Mouse (Mus musculus): ENCODE data around the gene Tlx1.

Tlx1 gene

DNA sequence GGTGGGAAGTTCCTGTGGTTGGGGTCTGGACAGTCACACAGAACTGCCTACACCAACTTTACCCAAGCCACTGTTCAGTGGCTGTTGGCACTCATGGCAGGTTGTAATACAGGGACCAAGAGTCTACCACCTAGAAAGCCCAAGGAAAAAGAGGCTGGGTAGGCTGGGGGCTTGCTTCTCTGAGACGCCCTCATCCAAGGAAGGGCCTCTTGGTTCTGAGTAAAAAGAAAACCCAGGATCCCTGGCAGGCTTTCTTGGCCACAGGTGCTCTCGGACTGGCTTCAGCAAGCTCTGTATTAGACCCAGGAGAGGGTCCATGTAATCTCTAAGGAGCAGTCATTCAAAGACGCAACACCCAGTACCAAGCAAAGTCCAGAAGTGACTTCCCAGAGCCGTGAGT is 7.7 kb downstream of the Tlx1 start:
- no peak for DNase-seq (ENCODE audit: low spot score)

DNA sequence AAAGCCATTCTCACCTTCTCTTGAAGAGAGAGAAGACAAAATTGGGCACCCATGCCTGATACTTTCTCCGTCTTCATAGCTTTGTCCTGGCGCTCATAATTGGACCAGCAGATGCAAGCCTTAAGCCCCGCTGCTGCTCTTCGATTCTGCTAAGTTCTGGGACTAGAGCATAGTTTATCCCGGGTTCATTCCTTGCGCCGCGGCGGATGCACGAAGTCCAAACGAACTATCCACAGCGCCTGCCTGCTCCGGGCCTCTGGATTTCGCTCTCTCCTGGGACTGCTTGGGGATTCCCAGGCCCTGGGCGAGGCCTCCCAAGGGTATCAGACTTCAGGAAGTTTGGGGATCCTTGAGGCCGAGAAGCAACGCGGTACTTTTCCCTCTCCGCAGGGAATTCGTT is 8.4 kb downstream of the Tlx1 start:
- DNase-seq (ENCODE audit: low spot score), result no peak

- no peak for DNase-seq (ENCODE audit: low spot score)
These were observed 9.0 kb downstream of the Tlx1 start for GRCm38 (mm10) chr19:45159491-45159890.

- no peak for DNase-seq (ENCODE audit: low spot score)
These were observed 9.5 kb downstream of the Tlx1 start for GRCm38 (mm10) chr19:45159991-45160390.

DNA sequence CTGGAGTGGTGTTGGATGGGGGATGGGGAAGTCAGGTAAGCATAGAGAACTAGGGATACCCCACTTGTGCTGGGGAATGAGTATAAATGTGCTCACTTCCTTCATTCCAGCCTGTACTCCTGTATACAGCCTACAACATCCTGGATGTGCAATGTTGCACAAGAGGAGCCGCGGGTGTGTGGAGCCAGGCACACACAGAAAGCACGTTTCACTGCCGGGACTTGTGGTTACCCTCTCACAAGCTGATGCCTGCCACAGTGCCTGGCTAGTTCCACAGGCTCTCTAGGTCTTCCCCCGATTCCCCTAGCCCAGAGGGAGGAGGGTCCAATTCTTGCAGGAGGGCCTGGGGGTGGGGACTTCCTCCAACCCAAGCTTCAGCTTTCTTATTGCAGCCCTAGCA is 10.0 kb downstream of the Tlx1 start:
- DNase-seq (ENCODE audit: low spot score), result no peak

DNA sequence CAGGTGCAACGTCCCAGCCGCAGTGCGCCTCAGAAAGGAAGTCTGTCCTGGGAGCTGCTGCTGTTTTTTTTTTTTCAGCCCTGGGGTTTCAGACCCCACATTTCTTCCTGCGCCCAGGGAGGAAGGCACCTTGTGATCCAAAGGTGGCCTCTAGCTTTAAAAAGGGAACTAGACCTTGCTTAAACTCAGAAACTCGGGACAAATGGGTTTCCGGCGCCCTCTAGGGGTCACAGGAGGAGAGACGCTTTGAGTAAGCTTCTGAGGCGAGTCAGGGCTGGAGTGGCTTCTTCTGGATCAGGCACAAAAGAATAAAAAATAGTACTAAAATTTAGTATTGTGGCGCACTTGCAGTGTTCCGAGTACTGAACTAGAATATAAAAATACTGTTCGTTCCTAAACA is 10.6 kb downstream of the Tlx1 start:
- peak; percentile 62 for DNase-seq (ENCODE audit: low spot score)

DNA sequence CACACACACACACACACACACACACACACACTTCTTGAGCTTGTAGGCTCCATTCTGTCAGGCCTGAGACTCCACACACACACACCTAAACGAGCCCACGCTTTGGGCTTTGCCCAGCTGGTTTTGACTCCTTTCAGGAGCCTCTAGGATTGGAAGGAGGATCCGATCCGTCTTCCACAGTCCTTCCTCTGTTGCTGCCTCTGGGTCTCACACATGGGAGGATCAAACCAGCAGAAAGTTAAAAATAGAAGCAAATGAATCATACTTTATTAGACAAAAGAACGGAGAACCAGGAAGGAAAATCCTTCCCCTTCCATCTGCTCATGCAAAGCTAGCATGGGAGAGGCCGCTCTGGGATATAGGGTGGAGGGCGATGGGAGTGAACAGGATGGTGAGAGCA is 11.7 kb downstream of the Tlx1 start:
- no peak for DNase-seq (ENCODE audit: low spot score)

- DNase-seq (ENCODE audit: low spot score), result no peak
These were observed 12.4 kb downstream of the Tlx1 start for GRCm38 (mm10) chr19:45162871-45163270.

- no peak for DNase-seq (ENCODE audit: low spot score)
These were observed 20.0 kb downstream of the Tlx1 start for GRCm38 (mm10) chr19:45170451-45170850.

GRCm38 (mm10) chr19:45174803-45175202 is 24.3 kb downstream of the Tlx1 start:
- DNase-seq (ENCODE audit: low spot score), result no peak

DNA sequence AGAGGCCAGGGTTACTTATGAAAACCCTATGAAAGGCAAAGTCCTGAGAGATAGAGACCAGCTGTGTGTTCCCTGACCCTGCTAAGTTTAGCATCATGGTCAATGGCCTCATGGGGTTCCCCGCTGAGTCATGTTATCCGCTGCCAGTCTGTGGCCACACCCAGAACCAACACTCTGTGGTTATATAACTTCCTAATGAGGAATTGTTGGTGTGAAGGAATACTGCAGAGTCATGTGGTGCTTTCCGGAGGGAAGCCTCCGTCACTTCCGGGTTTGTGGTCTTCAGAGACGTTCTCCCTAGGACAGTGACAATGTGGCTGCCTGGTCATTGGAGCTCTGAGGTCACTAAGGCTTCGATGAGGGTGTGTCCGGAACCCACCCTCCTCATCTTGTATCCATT is 25.8 kb downstream of the Tlx1 start:
- DNase-seq (ENCODE audit: low spot score), result no peak

- DNase-seq (ENCODE audit: low spot score), result peak; percentile 37
These were observed 26.7 kb downstream of the Tlx1 start for GRCm38 (mm10) chr19:45177004-45177737.

DNA sequence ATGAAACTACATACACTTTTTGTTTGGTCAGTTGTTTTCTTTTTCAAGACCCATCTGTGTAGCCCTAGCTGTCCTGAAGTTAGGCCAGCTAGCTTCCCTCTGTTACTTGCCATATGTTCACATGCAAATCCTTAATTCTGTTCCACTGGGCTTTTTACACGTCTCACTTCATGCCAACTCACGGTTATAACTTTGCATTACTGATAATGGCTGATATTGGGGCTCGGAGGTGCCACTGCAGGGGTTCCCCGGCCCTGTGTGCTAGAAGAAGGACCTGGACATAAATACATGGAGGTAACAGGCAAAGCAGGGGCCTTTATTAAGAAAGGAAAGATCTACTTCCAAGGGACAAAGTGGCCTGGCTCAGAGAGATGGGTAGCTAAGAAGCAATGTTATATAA is 29.0 kb downstream of the Tlx1 start:
- DNase-seq (ENCODE audit: low spot score), result no peak

- DNase-seq (ENCODE audit: low spot score), result no peak
These were observed 30.0 kb downstream of the Tlx1 start for GRCm38 (mm10) chr19:45180447-45180846.

GRCm38 (mm10) chr19:45194651-45195050 is 44.2 kb downstream of the Tlx1 start:
- DNase-seq (ENCODE audit: low spot score), result no peak

GRCm38 (mm10) chr19:45196967-45197366 is 46.5 kb downstream of the Tlx1 start:
- DNase-seq (ENCODE audit: low spot score), result no peak

DNA sequence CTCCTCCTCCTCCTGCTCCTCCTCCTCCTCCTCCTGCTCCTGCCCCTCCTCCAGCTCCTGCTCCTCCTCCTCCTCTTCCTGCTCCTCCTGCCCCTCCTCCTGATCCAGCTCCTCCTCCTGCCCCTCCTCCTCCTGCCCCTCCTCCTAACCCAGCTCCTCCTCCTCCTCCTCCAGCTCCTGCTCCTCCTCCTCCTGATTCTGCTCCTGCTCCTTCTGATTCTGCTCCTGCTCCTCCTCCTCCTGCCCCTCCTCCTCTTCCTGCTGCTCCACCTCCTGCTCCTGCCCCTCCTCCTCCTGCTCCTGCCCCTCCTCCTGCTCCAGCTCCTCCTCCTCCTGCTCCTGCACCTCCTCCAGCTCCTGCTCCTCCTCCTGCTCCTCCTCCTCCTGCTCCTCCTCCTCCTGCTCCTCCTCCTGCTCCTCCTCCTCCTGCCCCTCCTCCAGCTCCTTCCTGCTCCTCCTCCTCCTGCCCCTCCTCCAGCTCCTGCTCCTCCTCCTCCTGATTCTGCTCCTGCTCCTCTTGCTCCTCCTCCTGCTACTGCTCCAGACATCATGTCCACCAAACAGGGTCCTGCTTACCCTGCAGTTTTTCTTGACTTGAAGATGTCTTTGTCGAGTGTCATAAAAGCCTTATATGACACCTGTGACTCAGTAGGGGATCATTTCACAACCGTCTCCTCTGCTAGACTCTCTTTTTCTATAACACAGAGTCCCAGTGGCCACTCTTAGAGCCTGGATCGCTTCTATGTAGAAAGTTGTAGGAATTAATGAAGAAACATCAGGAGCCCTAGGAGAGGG is 55.0 kb downstream of the Tlx1 start:
- DNase-seq (ENCODE audit: low spot score), result no peak
